Mouse (Mus musculus) cerebellum, adult 8-10 months (tissue): ENCODE results near the gene Tshr.
"Not testable (repeated sequence)": the region's sequence is repeated elsewhere in the genome, so short reads cannot be mapped to it uniquely, and the experiment has no call there.

ENCODE experiments used
- DNase-seq: peaks from one replicate; pipeline ENCODE4 v3.0.0; 2022

Gene Tshr

DNA sequence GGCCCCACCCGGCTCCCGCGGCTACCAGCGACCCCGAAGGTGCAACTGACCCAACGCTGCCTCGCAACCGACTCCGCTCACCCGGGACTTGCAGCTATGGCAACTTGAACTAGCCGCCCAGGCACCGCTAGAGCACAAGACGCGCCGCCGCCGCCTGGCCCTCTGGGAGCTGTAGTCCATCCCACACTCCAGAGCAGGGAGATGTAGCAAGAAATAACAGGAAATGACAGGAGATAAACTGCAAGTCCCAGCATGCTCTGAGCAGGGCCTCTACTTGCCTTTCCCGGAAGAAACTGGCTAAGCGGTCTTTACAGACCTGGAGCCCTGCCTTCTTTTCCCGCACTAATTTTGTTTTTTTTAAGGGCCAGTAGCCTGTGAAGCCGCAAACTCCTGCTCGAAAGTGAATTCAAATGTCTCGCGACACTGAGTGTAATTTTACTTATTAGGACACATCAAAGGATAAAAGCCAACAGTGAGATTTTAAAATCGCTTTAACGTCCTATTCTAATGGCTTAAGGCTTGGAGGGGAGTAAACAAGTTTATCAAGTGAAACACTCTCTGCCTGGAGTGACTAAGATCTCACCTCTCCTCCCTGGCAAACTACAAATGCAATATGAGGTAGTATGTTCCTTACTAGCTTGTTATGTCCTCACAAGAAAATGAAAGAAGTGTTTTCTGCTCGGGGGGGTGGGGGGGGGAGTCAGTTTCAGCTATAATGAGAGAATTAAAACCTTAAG lies at the start of gene Tshr, which contains the start of gene Cep128:
TSS of gene Tshr (plus strand) at position 283 of the 737 bp plus-strand sequence.
TSS of gene Cep128 (minus strand) at position 129 of the 737 bp plus-strand sequence.
- peak; percentile 90 for DNase-seq

DNA sequence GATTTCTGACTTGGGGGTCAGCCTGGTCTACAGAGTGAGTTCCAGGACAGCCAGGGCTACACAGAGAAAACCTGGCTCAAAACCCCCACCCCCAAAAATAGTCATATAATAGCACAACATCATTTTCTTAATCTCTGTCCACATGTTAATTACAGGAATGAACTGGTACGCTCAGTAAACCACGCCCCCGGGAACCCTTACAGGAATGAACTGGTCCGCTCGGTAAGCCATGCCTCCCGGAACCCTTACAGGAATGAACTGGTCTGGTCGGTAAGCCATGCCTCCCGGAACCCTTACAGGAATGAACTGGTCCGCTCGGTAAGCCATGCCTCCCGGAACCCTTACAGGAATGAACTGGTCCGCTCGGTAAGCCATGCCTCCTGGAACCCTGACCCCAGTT lies 45.7 kb upstream of the Tshr start:
- not testable (repeated sequence) for DNase-seq

DNA sequence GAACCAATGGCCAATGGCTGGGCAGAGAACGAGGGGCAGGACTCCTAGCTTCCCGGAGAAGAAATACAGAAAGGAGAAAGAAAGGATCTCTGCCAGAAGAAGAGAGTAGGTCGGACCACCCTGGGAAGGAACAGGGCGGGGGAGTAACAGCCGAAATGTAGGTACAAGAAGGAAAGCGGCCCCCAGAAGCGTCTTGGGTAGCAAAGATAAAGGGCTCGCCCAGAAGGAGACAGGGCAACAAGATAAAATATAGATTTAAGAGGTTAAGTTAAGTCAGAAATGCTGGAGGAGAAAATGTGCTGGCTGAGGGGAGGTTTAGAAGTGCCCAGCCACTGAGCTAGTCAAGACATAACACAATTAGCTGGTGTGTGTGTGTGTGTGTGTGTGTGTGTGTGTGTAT lies 30.6 kb upstream of the Tshr start:
- no peak for DNase-seq

- DNase-seq = no peak
Measured at GRCm38 (mm10) chr12:91369173-91369572, 15.2 kb upstream of the Tshr start.

GRCm38 (mm10) chr12:91383516-91384264 lies 673 bp upstream of the Tshr start:
- peak; percentile 7 for DNase-seq

- DNase-seq = peak; percentile 50
Measured at GRCm38 (mm10) chr12:91400232-91401048, 16.1 kb downstream of the Tshr start.

GRCm38 (mm10) chr12:91401049-91401352 lies 16.6 kb downstream of the Tshr start:
- DNase-seq = no peak

DNA sequence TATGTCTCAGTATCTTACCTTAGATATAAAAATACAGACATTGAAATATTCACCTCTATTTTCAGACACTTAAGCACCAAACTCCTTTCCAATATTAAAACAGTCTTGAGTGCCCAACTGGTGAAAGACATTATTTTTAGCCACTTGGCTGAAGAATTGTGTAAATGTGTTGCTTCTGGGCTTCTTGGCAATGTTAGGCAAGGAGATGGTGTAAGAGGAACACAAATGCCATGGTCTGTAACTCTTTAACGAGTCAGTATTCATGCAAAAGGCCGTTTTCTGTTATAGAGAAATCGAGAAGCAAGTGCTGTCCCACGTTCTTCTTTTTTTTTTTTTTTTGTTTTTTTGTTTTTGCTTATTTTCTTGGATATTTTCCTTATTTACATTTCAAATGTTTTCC lies 25.9 kb downstream of the Tshr start:
- DNase-seq = no peak

GRCm38 (mm10) chr12:91412461-91413182 lies 28.3 kb downstream of the Tshr start:
- no peak for DNase-seq

DNA sequence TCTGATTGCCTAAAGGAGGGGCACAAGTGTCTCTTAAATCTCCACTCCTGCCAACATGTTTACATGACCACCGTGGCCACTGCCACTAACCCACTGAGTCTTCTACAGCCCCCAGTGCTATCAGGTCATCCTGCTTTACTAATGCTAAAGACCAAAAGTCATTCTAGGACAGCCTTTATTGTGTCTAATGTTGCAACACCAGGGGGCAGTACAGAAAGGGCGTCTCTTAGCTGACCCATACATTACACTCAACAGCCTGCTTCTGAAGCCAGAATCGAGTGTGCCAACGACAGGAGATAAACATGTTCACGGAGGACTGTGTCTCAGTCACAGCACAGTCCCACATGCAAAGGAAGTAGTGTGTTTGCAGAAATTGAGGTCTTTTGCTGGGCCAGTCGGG lies 30.7 kb downstream of the Tshr start:
- no peak for DNase-seq

GRCm38 (mm10) chr12:91416828-91417227 lies 32.5 kb downstream of the Tshr start:
- no peak for DNase-seq

- DNase-seq = peak; percentile 29
Measured at GRCm38 (mm10) chr12:91418791-91419190, 34.4 kb downstream of the Tshr start.

- no peak for DNase-seq
Measured at GRCm38 (mm10) chr12:91421272-91421671, 36.9 kb downstream of the Tshr start.

GRCm38 (mm10) chr12:91423125-91423820 lies 38.9 kb downstream of the Tshr start:
- DNase-seq = peak; percentile 12

DNA sequence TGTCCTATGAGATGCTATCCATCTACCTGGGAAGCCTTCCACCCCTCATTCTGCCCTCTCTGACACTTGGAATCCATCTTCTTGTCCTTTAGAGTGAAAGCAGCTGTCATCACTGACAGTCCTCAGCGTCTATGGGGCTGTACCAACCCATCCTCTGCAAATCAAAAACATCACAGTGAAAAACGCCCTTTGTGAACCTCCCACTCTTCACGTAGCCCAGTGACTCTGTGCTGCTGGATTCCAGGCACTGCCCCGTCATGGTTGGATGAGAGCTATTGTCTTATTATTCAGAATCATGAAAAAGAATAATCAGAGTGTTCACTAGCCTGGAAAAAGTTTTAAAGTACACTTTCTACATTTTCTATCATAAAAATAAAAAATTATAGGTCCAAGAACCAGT lies 42.1 kb downstream of the Tshr start:
- DNase-seq = no peak

DNA sequence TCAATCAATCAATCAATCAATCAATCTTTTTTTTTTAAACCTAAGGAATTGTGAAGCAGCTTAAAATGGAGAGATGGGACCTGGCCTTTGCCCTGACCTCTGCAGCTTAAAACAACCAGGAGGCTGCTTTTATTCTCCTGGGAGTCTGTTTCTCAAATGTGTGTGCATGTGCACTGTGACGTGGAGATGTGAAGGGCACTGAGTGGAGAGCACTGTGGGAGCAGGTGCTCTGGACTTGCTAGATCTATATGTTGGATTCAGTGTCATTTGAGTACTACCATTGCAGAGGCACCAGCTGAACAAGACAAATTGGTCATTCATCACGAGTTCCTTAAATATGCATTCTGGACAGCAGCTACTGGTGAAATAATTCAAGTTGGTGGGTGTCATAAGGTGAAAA lies 42.8 kb downstream of the Tshr start:
- no peak for DNase-seq

- no peak for DNase-seq
Measured at GRCm38 (mm10) chr12:91482195-91482733, 97.9 kb downstream of the Tshr start.

DNA sequence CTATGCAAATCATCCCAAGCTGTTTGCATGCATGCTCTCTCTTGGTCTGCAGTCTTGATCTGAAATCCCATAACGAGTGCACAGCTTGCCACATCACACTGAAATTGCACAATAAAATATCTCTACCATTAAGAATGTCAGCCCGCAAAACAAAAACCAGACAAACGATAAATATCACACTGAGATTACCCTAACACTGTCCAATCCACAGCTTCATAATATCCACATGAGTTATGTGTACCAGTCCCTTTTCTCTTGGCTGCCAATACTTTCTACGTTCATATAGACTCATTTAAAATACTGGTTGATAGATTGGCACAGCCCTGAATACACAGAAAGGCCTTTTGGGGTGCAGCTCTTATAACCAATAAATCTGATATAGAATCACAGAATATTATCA lies 102.0 kb downstream of the Tshr start:
- DNase-seq = no peak

DNA sequence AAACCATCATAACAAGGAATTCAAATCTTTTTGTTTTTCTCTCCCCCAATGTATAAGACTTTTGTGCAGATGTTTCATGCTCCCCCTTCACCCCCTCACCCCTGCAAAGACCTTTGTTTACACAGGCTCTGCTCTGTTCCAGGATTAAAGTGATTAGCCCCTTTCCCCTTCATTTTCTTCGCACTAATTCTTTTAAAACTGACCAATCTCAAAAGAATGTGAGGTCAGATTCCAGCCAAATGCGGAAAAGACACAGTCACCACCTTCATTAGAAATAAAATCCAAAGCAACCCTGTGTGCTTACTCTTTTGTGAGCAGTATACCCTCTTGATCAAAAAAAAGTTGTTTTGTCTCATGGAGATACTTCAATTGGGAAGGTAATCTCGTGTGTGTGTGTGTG lies 104.0 kb downstream of the Tshr start:
- no peak for DNase-seq

DNA sequence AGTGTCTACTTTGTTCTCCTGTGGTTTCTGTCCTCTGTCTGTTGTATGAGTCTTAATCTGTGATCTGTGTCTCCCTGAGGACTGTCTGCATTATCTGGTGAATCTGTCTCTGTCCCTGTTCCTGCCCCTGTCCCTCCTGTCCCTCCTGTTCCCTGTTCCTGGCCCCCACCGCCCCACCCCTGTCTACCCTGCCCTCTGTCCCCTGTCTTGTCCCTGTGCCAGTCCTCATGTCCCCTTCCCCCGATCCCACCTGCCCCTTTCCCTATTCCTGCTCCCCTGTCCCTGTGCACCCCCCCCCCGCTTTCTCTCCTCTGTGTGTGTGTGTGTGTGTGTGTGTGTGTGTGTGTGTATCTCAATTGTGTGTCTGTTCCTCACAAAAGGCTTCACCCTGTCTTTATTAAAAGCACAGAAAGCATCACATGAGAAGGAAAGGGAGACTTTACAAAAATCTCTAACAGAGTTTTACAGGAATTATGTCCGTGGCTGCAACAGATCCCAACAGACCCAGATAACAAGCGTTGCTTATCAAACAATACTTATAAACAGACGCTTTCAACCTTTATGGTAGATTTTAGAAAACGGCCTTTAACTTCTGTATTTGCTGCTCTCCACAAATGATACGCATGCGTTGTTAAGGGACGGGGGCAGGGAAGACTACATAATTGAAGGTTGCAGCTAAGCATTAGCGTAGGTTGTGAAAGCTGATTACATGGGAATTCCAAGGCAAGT lies 111.3 kb downstream of the Tshr start:
- no peak for DNase-seq

DNA sequence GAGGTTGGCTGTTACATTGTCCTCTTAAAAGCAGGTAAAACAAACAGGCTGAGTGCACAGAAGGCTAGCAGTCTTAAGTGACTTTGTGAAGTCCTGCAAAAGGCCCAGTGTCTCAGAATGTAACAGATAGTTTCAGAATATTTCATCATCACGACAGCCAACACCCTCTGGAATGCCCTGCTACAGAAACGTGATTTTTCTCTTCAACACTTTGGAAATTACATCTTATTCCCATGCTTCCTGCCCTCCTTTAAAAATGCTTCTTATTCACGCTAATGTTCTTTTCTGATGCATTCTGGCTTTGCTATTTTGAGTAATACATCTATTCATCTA lies 111.8 kb downstream of the Tshr start:
- no peak for DNase-seq
